Mouse (Mus musculus): Measurements from ENCODE around the gene Cbx6.

DNA sequence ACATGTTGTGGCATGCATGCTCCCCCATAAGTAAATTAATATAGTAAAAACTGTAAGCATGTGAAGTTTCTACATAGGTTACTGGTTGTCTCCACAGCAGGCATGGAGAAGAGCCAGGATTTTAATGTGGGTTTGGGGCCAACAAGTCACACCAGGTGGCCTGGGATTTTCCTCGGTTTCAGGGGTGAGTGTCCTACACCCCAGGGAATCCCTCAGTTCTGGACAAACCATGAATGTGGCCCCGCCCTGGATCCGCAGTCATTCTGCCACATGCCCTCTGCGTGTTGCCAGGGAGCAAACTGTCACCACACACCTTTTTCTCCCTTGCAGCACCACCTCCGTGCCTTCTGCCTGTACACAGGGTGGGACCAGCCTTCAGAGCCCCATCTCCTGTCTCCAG, 25.8 kb downstream of the Cbx6 start:
- no peak for TF ChIP-seq MAX (IDR thresholded peaks at IDR 0.05; ENCODE audit: low read depth)
- TF ChIP-seq TCF3 (IDR thresholded peaks at IDR 0.05; ENCODE audit: insufficient read length, low read depth), result no peak
- no peak for TF ChIP-seq MYOD1 (IDR thresholded peaks at IDR 0.05; ENCODE audit: control insufficient read depth in 1 of 3, insufficient read length in 2 of 3, low read depth in 2 of 3)
- no peak for TF ChIP-seq TCF12 (IDR thresholded peaks at IDR 0.05; ENCODE audit: insufficient read depth, poor library complexity, severe bottlenecking)
- TF ChIP-seq POLR2AphosphoS2 (IDR thresholded peaks at IDR 0.05; ENCODE audit: insufficient read length, low read depth), result no peak
- TF ChIP-seq POLR2A (IDR thresholded peaks at IDR 0.05; ENCODE audit: insufficient read length, low read depth), result no peak
- TF ChIP-seq E2F4 (IDR thresholded peaks at IDR 0.05; ENCODE audit: insufficient read depth), result no peak
- no peak for TF ChIP-seq MYOG (IDR thresholded peaks at IDR 0.05; ENCODE audit: control insufficient read depth in 1 of 3, insufficient read depth in 1 of 3, insufficient read length in 2 of 3, low read depth in 2 of 3)
- no peak for TF ChIP-seq CEBPB (IDR thresholded peaks at IDR 0.05; ENCODE audit: insufficient read depth, poor library complexity, severe bottlenecking)
